Mouse (Mus musculus) erythroblast, embryonic 14.5 days (primary cell): Measurements from ENCODE around the gene Sh2d5.

Source experiments
- GATA1 ChIP-seq: IDR thresholded peaks from 2 replicates; pipeline ENCODE4 v1.6.1; 2012; ENCODE audit warnings: low read length, inconsistent platforms, mixed read lengths
- TAL1 ChIP-seq: IDR thresholded peaks from 3 replicates; pipeline ENCODE4 v1.6.1; 2012; ENCODE audit warnings: low read length, inconsistent platforms, mixed read lengths

- TF ChIP-seq GATA1, result no peak
- TF ChIP-seq TAL1, result no peak
Observed at GRCm38 (mm10) chr4:138216891-138217392, 33.3 kb upstream of the Sh2d5 start.
